Mouse (Mus musculus) embryonic fibroblast, embryonic 13.5 days (primary cell): ENCODE results near the gene Lmo7.

Source experiments
- CTCF ChIP-seq: IDR thresholded peaks from 2 replicates; pipeline ENCODE4 v1.5.1; 2011; ENCODE audit warnings: mild to moderate bottlenecking, control low read depth, low read length, moderate library complexity, borderline replicate concordance; ENCODE audit not compliant: insufficient read depth
- POLR2A ChIP-seq: IDR thresholded peaks from 2 replicates; pipeline ENCODE4 v1.6.1; 2011; ENCODE audit warnings: low read depth, mild to moderate bottlenecking, control low read depth, low read length, moderate library complexity

GRCm38 (mm10) chr14:101774631-101775030, 44.9 kb downstream of the Lmo7 start:
- TF ChIP-seq POLR2A (no peak), CTCF (no peak)
